Mouse (Mus musculus): ENCODE results near the gene Icmt.

GRCm38 (mm10) chr4:152326543-152326942, 29.5 kb downstream of the Icmt start:
- TF ChIP-seq CTCF (IDR thresholded peaks at IDR 0.05; ENCODE audit: low read depth, low read length) (no peak), POLR2A (IDR thresholded peaks at IDR 0.05; ENCODE audit: borderline replicate concordance, low read depth, low read length) (no peak)

Measured in bone marrow macrophage, adult 2 months (primary cell).